Mouse (Mus musculus) kidney, postnatal 14 days (tissue): Measurements from ENCODE around the gene Aldob.
"Not testable (repeated sequence)": the region's sequence is repeated elsewhere in the genome, so short reads cannot be mapped to it uniquely, and the experiment has no call there.

ENCODE experiments used
- DNase-seq: peaks from one replicate; pipeline ENCODE4 v3.0.0; 2022; ENCODE audit warnings: mixed read lengths

The Aldob gene

GRCm38 (mm10) chr4:49535036-49535435 lies 14.3 kb downstream of the Aldob start:
- no peak for DNase-seq

GRCm38 (mm10) chr4:49522576-49522975 lies 26.8 kb downstream of the Aldob start:
- no peak for DNase-seq

GRCm38 (mm10) chr4:49521346-49521745 lies 28.0 kb downstream of the Aldob start:
- no peak for DNase-seq

- DNase-seq = peak; percentile 96
These were observed 28.6 kb downstream of the Aldob start, which contains the start of the genes Mrpl50 and Zfp189 for GRCm38 (mm10) chr4:49520572-49521340. TSS of gene Mrpl50 (minus strand) at chr4:49521093. TSS of gene Zfp189 (plus strand) at chr4:49521176.

- no peak for DNase-seq
These were observed 29.9 kb downstream of the Aldob start for GRCm38 (mm10) chr4:49519476-49519875.

GRCm38 (mm10) chr4:49514441-49514840 lies 34.9 kb downstream of the Aldob start:
- DNase-seq = no peak

- DNase-seq = no peak
These were observed 36.7 kb downstream of the Aldob start for GRCm38 (mm10) chr4:49512636-49513035.

- DNase-seq = not testable (repeated sequence)
These were observed 39.0 kb downstream of the Aldob start for GRCm38 (mm10) chr4:49510236-49510835.

GRCm38 (mm10) chr4:49509183-49509582 lies 40.2 kb downstream of the Aldob start:
- DNase-seq = peak; percentile 35

GRCm38 (mm10) chr4:49506386-49506785 lies 43.0 kb downstream of the Aldob start, which contains the start of gene Baat:
TSS of gene Baat (minus strand) at chr4:49506557.
- DNase-seq = no peak

GRCm38 (mm10) chr4:49503563-49503962 lies 45.8 kb downstream of the Aldob start:
- no peak for DNase-seq
